Mouse (Mus musculus) cortical plate, adult 2 months (tissue): ENCODE data around the gene Nlgn1. TPM values are rescaled to one million over a fixed set of nuclear protein-coding genes. Genes with fewer than 3 reads are reported as not detected.

Experiments used
- H3K27ac ChIP-seq: fragments of 200-500 bp; 2 replicates; pipeline ENCODE4 v1.5.1; 2012; ENCODE audit warnings: low read length, control low read depth, inconsistent platforms; ENCODE audit not compliant: insufficient read depth
- H3K4me1 ChIP-seq: fragments of 200-500 bp; 2 replicates; pipeline ENCODE4 v1.6.1; 2011; ENCODE audit warnings: low read length; ENCODE audit not compliant: control insufficient read depth, insufficient read depth
- H3K4me3 ChIP-seq: fragments of 200-500 bp; 2 replicates; pipeline ENCODE4 v1.5.1; 2011; ENCODE audit warnings: mild to moderate bottlenecking, low read length, control low read depth; ENCODE audit not compliant: insufficient read depth
- CTCF ChIP-seq: fragments of 200-500 bp; IDR thresholded peaks from 2 replicates; pipeline ENCODE4 v1.5.1; 2011; ENCODE audit warnings: mild to moderate bottlenecking, control low read depth, low read length; ENCODE audit not compliant: insufficient read depth; ENCODE audit errors: extremely low read depth
- POLR2A ChIP-seq: fragments of 200-500 bp; IDR thresholded peaks from 2 replicates; pipeline ENCODE4 v1.6.1; 2011; ENCODE audit warnings: mild to moderate bottlenecking, low read length, control low read depth; ENCODE audit not compliant: insufficient read depth; ENCODE audit errors: extremely low read depth
- polyA plus RNA-seq: library from polyadenylated mRNA; depleted of rRNA; stranded (reverse); fragments of >200 nt; gene quantifications from 2 replicates; pipeline ENCODE4 v1.2.3, GENCODE M21; 2012

The Nlgn1 gene
- polyA plus RNA-seq, 1 experiment, result 33.0 TPM

- H3K4me3 ChIP-seq, result no peak overlapping the region
- H3K27ac ChIP-seq, result no peak overlapping the region; the same call in 1 of the 2 replicates
- no peak for TF ChIP-seq POLR2A
- TF ChIP-seq CTCF, result no peak
- no peaks in the 10 kb centered on the region; the same call in 1 of the 2 replicates for H3K4me1 ChIP-seq
Observed at GRCm38 (mm10) chr3:26105528-26105927, 226.7 kb downstream of the Nlgn1 start.

- no peak overlapping the region for H3K27ac ChIP-seq
- no peak for TF ChIP-seq CTCF
- no peak for TF ChIP-seq POLR2A
- no peaks in the 10 kb centered on the region; the same call in 1 of the 2 replicates for H3K4me1 ChIP-seq
- no peak overlapping the region for H3K4me3 ChIP-seq
Observed at GRCm38 (mm10) chr3:26102271-26102670, 230.0 kb downstream of the Nlgn1 start.

- H3K27ac ChIP-seq, result no peak overlapping the region
Observed at GRCm38 (mm10) chr3:26095551-26095950, 236.7 kb downstream of the Nlgn1 start.

GRCm38 (mm10) chr3:26069366-26069765, 262.9 kb downstream of the Nlgn1 start:
- TF ChIP-seq CTCF (no peak), POLR2A (no peak)
- Histone ChIP-seq H3K27ac (no peak overlapping the region), H3K4me3 (no peak overlapping the region), H3K4me1 (no peaks in the 10 kb centered on the region)

More at GRCm38 (mm10) chr3:26095551-26095950, 236.7 kb downstream of the Nlgn1 start:
- no peak overlapping the region for H3K4me3 ChIP-seq
- peak; percentile 44 for TF ChIP-seq CTCF
- TF ChIP-seq POLR2A, result no peak
- H3K4me1 ChIP-seq, result no peaks in the 10 kb centered on the region

- H3K27ac ChIP-seq, result no peak overlapping the region
- H3K4me3 ChIP-seq, result no peak overlapping the region
- peaks cover 2% of the 10 kb centered on the region; the same call in 1 of the 2 replicates for H3K4me1 ChIP-seq
- TF ChIP-seq CTCF, result no peak
- no peak for TF ChIP-seq POLR2A
Observed at GRCm38 (mm10) chr3:26050769-26051168, 281.5 kb downstream of the Nlgn1 start.

- peaks cover 2% of the 10 kb centered on the region; the same call in 1 of the 2 replicates for H3K4me1 ChIP-seq
- no peak for TF ChIP-seq CTCF
- TF ChIP-seq POLR2A, result no peak
- no peak overlapping the region for H3K27ac ChIP-seq
- no peak overlapping the region for H3K4me3 ChIP-seq
Observed at GRCm38 (mm10) chr3:26042966-26043365, 289.3 kb downstream of the Nlgn1 start.

- no peak overlapping the region for H3K27ac ChIP-seq
- H3K4me3 ChIP-seq, result no peak overlapping the region
- TF ChIP-seq CTCF (no peak), POLR2A (no peak)
- H3K4me1 ChIP-seq, result no peaks in the 10 kb centered on the region; the same call in 1 of the 2 replicates
Observed at GRCm38 (mm10) chr3:26039696-26040095, 292.6 kb downstream of the Nlgn1 start.

- Histone ChIP-seq H3K4me3 (no peak overlapping the region), H3K4me1 (no peaks in the 10 kb centered on the region), H3K27ac (no peak overlapping the region)
- TF ChIP-seq POLR2A (no peak), CTCF (no peak)
Observed at GRCm38 (mm10) chr3:26026025-26026424, 306.2 kb downstream of the Nlgn1 start.

GRCm38 (mm10) chr3:26023217-26023616, 309.0 kb downstream of the Nlgn1 start:
- no peak overlapping the region for H3K27ac ChIP-seq
- H3K4me1 ChIP-seq, result no peaks in the 10 kb centered on the region
- no peak for TF ChIP-seq CTCF
- TF ChIP-seq POLR2A, result no peak
- no peak overlapping the region for H3K4me3 ChIP-seq

GRCm38 (mm10) chr3:26021632-26022184, 310.6 kb downstream of the Nlgn1 start:
- no peaks in the 10 kb centered on the region for H3K4me1 ChIP-seq

More at GRCm38 (mm10) chr3:26021632-26022184, 310.6 kb downstream of the Nlgn1 start:
- Histone ChIP-seq H3K27ac (no peak overlapping the region), H3K4me3 (no peak overlapping the region)
- TF ChIP-seq POLR2A (no peak), CTCF (no peak)
